Mouse (Mus musculus): ENCODE measurements around the gene Cnbp.
A peak's percentile ranks its signal among the peaks of the same experiment; 100 is the strongest.

Gene Cnbp

DNA sequence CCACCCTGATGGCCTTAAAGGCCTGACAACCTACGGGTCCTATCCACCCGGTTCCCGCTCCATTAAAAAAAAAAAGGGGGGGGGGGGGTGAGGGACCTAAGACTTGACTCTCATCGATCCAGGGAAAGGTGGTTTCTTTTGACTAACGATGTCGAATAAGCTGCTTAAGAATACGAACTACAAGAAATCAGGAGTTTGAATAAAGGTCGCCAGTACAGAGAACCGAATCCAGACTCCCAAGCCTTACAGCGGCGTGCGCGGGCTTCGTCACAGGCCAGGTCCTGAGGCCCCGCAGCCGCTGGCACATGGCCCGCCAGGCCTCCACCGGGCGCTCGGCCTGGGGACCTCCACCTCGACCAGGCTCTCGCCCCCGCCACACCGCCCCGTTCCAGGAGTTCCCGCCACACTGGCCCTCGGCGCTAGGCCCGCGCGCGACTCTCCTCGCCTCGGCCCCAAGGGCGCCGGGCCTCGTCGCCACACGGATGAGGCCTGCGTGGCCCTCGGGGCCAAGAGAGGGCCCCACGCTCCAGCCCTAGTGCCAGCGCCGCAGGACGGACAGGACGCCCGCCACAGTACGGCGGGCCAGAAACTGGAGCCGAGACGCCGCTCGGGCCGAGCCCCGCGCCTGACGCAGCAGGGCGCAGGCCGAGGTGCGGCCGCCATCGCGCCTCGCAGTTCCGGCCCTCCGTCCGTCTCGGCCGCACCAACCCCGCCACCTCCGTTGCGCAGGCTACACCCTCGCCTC lies 579 bp downstream of the Cnbp start:
- DNase-seq (ENCODE audit: low spot score), result peak; percentile 69

GRCm38 (mm10) chr6:87849780-87850154 lies 1.1 kb downstream of the Cnbp start:
- peak; percentile 68 for DNase-seq (ENCODE audit: low spot score)

- no peak for DNase-seq (ENCODE audit: low spot score)
These were observed 4.1 kb downstream of the Cnbp start for GRCm38 (mm10) chr6:87846813-87847212.

DNA sequence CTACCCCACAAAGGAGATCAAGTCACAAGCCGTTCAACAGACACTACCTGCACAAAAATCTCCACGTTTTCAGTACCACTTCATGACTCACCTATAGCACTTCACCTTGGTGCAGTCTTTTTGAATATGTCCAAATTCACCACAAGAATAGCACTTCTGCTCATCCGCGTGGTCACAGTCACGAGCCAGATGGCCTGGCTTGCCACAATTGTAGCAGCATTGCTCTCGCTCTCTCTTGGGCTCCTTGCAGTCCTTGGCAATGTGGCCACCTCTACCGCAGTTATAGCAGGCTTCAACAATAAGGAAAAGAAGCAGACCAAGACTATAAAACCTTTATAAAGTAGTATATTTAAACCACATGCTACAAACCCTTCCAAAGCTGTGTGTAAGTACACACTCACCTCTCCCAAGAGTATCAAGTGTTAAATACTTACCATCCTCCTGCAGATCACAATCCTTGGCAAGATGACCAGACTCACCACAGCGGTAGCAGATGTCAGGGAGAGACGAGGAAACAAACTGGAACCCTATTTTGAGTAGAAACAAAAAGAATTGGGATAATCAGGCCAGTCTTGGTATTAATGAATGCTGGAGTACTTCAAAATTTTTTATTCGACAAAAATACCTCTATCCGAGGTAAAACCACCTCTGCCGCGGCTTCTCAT lies 5.7 kb downstream of the Cnbp start:
- DNase-seq (ENCODE audit: low spot score), result no peak

DNA sequence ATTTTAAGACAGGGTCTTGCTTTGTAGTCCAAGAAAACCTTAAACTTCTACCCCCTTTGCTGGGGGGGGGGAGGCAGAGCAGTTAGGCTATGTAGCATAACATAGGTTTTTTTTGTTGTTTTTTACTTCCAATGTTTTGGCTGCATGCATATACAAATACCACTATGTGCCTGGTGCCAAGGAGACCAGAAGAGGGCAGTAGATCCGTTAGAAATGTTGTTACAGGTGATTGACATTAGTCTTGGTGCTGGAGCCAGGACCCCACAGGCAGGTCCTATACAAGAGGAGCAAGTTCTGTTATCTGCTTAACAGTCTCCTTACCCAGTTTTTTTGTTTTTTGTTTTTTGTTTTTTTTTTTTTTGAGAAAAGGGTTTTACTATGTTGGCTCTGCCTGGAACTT lies 8.7 kb downstream of the Cnbp start:
- peak; percentile 45 for DNase-seq (ENCODE audit: low spot score)

DNA sequence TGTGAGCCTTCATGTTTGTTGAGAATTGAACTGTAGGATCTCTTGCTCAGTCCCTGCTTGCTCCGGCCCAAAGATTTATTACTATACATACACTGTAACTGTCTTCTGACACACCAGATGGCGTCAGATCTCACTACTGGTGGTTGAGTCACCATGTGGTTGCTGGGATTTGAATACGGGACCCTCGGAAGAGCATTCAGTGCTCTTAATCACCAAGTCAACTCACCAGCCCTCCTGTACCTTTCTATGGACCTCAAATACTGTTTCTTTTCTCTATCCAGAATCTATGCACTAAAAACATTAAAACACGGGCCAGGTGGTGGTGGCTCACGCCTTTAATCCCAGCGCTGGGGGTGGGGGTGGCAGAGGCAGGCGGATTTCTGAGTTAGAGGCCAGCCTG lies 9.3 kb downstream of the Cnbp start:
- no peak for DNase-seq (ENCODE audit: low spot score)

DNA sequence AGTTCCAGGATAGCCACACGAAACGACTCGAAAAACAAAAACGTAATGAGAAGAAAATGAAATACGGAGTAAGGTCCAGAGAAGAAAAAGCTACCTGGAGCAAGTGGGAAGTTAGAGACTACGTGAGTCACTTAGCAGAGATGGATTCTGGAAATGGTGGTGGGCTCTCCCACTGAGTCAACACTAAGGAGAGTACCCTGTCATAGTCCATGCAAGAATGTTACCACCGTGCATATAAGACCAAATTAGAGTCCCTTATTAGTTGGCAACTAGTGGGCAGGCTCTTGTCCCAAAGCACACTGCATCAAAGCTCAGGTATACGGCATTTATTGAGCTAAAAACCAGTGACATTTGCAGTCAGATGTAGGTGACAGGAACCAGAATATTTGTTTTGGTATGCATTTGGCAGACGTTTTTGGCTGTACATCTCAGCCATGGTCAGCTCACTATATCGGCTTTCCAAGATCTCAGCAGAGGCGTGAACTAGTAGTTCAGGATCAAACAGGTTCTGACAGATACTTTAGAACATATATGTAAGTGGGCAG lies 11.0 kb downstream of the Cnbp start:
- DNase-seq (ENCODE audit: low spot score), result no peak

DNA sequence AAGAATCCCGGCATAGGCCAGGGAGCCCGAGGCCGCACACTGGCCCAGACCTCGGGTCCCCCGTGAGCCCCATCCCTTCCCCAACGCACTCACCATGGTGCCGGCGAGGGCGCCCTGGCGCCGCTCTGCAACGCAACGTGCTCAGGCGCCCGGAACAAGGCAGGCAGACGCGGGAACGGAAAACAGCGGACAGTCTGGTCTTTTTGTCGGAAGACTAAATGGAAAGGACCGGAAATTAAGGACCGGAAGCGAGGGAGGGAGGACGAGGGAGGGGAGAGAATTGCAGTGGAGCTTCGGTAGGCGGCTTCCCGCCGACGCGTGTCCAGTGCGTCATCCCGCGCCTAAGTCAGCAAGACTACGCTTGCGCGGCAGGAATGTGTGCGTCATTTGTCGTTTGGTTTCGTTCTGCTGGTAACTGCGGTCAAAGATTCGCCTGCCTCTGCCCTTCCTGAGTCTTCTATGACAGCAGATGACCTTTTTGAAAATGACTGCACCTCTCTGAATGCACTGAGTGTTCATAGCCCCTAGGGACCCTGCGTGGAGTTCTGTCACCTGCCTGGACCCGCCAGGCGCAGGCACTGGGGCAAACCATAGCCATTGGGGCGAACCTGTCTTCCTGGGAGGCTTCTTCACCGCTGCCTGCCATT lies 12.2 kb downstream of the Cnbp start, which contains the start of gene Isy1:
TSS of gene Isy1 (minus strand) at position 248 of the 647 bp plus-strand sequence.
- peak; percentile 98 for DNase-seq (ENCODE audit: low spot score)

DNA sequence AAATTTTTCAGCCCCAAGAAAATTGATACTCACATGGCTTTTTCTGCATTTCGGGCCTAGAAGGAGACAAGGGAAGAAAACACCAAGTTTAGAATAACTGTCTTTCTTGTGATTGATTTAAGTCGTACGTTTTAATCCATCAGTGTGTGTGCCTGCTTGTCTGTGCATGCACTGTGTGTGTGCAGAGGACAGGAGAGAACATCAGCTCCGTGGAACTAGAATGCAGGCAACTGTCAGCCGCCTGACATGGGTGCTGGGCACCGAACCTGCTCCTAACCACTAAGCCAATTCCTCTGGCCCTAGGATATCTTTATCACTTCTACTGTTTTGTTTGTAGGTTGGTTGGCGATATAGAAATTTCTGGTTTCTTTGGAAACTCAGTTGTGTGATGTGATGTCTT lies 15.2 kb downstream of the Cnbp start, which contains the start of gene Gm45140:
TSS of gene Gm45140 (minus strand) at position 101 of the 400 bp plus-strand sequence.
- no peak for DNase-seq (ENCODE audit: low spot score)

GRCm38 (mm10) chr6:87820366-87820765 lies 30.5 kb downstream of the Cnbp start:
- no peak for DNase-seq (ENCODE audit: low spot score)

DNA sequence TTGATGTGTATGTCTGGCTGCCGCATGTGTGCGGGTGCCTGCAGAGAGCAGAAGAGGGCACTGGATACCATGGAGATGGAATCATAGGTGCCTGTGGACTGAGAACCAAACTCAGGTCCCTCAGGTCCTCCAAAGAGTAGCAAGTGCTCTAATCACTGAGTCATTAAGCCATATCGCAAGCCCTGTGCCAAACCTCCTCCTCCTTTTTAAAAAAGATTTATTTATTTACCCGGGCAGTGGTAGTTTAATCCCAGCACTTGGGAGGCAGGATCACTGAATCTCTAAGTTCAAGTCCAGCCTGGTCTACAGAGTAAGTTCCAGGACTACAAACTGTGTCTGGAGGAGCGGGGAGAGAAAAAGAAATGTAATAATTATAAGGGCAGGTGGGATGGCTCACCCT lies 36.4 kb downstream of the Cnbp start:
- no peak for DNase-seq (ENCODE audit: low spot score)

DNA sequence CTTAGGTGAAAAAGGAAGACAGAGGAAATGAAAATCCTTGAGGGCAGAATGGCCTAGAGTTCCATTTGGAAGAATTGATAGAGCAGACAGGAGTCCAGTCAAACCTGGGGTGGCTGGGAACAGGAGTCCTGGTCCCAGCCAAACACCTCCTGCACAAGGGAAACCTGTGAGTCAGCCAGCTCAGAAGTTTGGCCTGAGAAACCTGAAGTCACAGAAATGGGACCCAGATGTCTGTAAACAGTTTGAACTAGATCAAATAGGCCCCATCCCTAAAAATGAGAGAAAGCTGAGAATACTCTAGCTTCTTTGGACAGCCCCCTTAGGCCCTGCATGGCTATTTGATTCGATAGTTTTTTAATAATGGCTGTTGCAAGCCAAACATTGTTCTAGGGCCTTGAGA lies 38.2 kb downstream of the Cnbp start:
- no peak for DNase-seq (ENCODE audit: low spot score)

DNA sequence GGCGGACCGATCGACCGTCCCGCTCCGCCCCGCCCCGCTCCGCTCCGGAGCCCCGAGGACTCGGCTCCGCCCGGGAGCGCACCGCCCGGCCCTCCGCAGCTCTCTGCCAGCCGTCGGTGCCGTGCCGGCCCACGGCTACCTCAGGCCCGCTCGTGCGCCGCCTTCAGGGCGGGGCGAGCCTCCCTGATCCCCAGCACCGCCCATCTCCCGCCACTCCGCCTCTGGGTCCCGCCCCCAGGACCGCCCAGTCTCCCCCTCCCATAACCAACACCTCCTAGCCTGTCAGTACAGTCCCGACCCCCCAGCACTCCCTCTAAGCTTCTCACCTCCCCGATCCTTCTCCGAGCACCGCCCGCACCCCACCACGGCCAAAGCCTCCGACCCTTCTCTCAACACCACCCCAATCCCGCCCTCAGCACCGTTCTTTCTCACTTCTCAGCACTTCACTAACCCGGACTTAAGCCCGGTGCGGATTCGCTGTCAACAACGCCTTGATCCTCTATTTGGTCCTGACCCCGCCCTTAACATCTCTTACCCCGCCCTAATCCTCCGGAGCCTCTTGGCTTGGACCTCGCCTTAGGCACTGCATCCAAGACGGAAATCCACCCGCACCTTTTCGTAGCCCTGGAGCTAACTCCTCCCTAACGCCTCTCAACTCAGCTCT lies 39.1 kb downstream of the Cnbp start, which contains the start of gene Rab43:
TSS of gene Rab43 (minus strand) at position 490 of the 664 bp plus-strand sequence.
- peak; percentile 92 for DNase-seq (ENCODE audit: low spot score)

DNA sequence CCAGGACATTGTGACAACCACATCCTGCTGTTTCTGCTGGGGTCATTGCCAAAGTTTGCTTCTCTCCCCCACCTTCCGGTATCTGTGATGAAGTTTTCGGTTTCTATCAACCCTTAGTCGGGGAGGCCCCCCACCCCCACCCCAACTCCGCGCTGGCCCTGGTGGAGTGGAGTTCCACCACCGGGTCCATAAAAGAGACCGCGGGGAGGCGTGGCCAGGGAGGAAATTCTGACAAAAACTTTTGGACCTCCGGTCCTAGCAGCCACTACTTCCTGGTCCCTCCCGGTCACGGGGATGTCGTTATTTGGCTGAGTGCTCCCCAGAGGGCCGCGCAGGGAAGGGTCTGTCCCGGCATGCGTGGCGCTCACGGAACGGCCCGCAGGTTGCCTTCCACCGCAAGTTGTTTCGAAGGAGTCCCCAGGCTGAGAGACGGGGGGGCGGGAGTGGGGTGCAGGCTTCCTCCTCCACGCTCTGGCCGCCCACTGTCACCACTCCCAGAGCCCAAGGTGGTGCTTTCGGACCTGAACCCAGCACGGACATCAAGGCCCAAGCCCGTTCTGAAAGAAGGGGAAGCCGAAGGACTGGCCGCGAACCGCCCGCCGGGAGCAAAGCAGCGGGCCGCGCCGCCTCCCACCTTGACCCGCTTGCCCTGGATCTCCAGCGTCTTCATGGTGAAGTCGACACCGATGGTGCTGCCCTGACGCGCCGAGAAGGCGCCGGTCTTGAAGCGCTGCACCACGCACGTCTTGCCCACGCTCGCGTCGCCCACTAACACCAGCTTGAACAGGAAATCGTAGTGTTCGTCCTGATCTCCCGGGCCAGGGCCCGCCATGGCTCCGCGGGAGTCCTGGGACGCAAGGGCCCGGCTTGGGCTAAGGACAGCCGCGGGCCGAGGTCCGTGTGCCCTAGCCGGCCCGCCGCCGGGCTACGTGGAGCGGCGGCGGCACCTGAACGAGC lies 39.9 kb downstream of the Cnbp start:
- DNase-seq (ENCODE audit: low spot score), result no peak

- no peak for DNase-seq (ENCODE audit: low spot score)
These were observed 40.6 kb downstream of the Cnbp start for GRCm38 (mm10) chr6:87810311-87810710.

- DNase-seq (ENCODE audit: low spot score), result no peak
These were observed 41.2 kb downstream of the Cnbp start for GRCm38 (mm10) chr6:87809651-87810161.

GRCm38 (mm10) chr6:87809144-87809543 lies 41.8 kb downstream of the Cnbp start:
- no peak for DNase-seq (ENCODE audit: low spot score)

DNA sequence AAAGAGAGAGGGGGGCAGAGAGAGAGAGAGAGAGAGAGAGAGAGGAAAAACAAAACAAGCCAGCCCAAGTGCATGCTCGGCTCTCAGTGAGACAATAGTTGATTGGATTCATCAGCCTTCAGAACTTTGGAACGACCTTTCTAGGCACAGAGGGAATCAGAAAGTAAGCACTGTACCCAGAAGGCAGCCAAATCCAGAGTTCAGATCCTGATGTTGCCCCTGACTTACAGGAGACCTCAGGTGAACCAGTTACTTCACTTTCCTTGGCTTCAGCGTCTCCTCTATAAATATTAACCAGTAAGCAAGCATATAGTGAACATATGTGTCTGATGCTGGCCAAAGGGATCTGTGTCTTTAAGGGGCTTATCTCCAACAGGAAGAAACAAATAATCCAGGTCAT lies 42.4 kb downstream of the Cnbp start:
- DNase-seq (ENCODE audit: low spot score), result no peak

DNA sequence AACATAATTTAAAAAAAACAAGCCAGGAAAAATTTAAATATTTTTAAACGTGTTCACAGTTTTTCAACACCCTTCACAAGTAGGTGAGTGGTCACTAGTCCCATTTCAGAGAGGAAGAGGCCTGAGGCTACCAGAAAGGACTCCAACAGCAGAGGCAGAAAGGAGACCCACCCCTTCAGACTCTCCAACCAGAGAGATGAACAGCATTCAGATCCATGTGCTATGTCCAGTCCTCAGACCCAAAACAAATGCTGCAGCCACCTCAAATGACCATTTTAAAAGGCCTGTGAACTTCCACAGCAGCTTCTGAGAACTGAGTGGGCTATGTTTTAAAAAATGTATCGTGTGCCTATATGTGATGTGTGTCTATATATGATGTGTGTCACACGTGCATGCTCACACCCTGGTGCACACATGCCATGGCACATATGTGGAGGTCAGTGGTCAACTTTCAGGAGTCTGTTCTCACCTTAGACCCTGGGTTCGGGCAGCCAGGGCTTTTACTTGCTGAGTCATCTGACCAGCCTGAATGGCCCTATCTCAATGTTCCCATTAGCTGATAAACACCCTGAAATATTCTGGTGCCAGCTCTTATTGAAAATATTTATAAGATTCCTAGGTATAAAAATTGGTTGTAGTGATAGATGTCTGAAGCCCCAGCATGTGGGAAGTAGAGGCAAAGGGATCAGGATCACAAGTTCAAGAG lies 43.0 kb downstream of the Cnbp start:
- DNase-seq (ENCODE audit: low spot score), result no peak

- no peak for DNase-seq (ENCODE audit: low spot score)
These were observed 44.0 kb downstream of the Cnbp start for GRCm38 (mm10) chr6:87806857-87807256.
